Mouse (Mus musculus) layer of hippocampus, adult 8-10 months (tissue): ENCODE measurements around the gene Chrna4. TPM values are rescaled to one million over a fixed set of nuclear protein-coding genes. Genes with fewer than 3 reads are reported as not detected.

Source experiments
- DNase-seq, 2 experiments: peaks; one replicate each; pipeline ENCODE4 v3.0.0; 2022; ENCODE audit warnings: low spot score in 2 of 2
- total RNA-seq, 4 experiments: library from RNA; stranded (reverse); gene quantifications; 2 replicates each; pipeline ENCODE4 v1.2.4; 2022

The Chrna4 gene
- total RNA-seq, 4 experiments from 2014 or later = 21.1 to 28.4 (median 23.8) TPM

DNA sequence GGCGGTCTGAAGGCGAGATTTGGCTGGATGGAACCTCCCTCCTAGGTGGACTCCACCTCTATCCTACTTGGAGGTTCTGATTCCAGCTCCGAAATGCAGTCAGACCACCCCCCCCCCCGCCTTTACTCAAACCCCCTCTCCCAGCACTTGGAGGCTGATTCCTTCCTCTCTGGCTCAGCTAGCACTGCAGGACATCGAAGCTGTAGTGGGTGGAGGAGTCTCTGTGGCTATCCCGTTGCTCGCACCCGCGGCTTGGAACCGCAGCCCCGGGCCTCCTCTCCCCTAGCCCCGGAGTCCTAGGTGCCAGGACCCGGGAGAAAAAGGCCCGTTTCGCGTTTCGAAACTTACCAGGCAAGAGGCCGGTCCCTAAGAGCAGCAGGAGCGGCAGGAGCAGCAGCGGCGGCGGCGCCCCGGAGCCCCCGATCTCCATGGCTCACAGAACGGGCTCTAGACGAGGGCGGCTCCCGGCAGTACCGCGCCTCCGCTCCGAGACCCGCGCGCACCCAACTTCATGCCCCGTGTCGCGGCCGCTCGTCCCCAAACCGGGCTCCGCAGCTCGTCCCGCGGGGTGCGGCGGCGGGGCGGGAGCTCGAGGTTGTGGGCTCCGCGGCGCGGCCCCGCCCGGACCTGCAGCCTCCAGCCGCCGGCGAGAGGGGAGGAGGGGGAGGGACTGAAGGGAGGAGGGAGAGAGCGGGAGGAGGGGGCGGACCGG lies 4.5 kb downstream of the Chrna4 start:
- no peak for DNase-seq

GRCm38 (mm10) chr2:181036561-181036960 lies 6.8 kb downstream of the Chrna4 start:
- no peak for DNase-seq

DNA sequence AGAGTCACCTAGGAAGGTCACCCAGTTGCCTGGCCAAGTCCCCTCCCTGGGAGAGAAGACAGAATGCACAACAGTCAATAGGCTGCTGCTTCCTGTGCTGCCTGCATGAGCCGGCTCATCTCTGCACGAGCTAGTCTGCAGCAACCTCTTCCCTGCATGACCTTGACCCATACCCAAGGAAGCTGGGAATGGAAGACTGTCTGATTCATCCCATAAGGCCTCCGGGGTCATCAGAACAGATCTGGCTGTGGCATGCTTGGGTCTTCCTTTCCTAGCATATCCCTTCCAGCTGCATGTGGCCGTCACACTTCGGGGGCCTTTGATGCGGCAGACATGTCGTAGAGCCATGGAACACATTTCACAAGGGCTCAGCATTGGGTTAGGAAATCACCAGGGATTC lies 8.2 kb downstream of the Chrna4 start:
- DNase-seq = no peak

DNA sequence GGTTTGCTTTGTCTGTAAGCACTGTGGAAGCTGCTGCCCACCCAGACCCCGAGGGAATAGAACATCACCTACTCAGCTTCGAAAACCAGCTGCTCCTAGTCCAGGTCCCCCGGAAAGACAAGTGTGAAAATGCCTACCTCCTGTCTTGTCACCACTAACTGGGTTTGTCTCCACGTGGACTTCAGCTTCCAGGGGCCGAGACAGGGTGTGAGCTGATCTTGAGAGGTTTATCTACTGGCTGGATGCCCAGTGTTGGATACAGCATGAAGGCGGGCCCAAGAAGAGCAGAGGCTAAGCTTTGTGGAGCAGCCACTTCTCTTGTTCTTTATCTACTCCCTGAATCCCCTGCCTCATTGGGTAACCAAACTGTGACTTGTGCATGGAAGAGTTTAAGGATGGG lies 10.0 kb downstream of the Chrna4 start:
- DNase-seq = no peak

DNA sequence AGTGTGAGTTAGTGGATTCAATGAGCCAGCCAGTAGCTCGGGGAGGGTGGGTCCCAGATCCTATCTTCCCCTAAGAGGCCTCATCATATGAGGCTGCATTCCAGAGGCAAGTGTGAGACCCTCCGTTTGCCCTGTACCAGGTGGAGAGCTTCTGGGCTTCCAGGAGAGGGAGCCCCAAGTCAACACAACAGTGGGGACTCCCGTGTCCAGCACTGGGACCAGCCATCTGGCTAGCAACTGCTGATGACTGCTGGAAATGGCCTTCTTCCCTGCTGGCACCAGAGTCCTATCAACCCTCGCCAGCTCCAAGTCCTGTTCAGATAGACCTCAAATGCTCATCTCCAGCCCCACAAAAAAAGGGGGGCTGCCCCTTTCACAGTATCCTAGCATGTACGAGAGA lies 10.9 kb downstream of the Chrna4 start:
- DNase-seq = no peak

GRCm38 (mm10) chr2:181031406-181031934 lies 11.9 kb downstream of the Chrna4 start:
- DNase-seq = peak in 1 of 2 experiments; percentile 13

- no peak for DNase-seq
Observed at GRCm38 (mm10) chr2:181008339-181008738, 35.0 kb downstream of the Chrna4 start.

- no peak for DNase-seq
Observed at GRCm38 (mm10) chr2:181007054-181007453, 36.3 kb downstream of the Chrna4 start.

DNA sequence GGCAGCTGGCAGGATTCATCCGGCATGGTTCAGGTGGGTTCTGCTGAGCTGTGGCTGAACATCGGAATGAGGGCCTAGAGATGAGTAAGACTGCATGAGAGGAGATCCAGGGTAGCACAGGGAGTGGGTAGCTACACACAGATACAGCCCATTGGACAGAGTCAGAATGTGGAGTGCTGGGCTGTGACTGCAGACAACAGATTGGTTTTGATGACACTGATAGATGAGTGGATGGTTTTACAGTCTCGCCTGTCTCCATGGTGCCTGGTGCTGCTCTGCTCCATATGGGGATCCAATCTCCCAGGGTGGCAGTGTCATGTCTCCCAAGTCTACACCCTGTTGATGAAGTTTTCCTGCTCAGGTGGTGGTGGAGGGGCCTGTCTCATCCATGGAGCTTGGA lies 46.4 kb downstream of the Chrna4 start:
- peak in 1 of 2 experiments; percentile 30 for DNase-seq

DNA sequence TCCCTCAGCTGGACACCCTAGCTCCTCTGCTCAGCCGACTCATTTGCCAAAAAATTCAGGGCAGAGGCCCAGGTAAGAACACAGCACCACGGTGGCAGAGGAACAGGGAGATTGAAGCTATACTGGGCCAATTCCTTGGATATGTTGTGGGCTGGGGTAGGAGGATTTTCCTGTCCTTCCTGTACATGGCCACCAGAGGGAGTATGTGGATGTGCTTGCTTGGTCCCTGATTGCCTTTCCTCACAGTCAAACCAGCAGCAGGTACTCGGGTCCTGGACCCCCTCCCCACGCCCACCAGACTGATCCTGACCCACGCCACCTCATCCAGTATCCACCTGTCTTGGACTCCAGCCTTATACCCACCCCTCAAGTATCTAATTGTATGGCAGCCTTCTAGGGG lies 46.9 kb downstream of the Chrna4 start:
- peak; percentile 52 to 66 for DNase-seq

- DNase-seq = no peak
Observed at GRCm38 (mm10) chr2:180995457-180995856, 47.9 kb downstream of the Chrna4 start.

DNA sequence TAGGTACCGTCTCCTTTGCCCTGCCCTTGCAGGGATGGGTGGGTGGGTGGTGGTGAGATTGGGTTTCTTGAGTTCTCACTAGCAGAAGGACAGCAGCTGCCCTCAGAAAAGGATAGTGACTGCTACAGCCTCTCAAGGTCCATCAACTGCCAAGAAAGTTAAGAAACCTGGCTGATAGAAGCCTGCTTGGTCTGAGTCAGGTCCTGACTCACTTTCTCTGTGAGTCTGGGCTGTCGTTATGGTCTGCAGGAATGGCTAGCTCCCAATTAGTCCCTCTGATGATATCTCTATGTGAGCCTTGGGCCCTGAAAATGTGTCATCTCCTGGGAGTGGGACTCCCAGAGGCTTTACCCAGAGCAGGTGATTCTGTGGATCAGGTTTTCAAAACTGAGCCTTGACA lies 49.0 kb downstream of the Chrna4 start:
- DNase-seq = no peak

DNA sequence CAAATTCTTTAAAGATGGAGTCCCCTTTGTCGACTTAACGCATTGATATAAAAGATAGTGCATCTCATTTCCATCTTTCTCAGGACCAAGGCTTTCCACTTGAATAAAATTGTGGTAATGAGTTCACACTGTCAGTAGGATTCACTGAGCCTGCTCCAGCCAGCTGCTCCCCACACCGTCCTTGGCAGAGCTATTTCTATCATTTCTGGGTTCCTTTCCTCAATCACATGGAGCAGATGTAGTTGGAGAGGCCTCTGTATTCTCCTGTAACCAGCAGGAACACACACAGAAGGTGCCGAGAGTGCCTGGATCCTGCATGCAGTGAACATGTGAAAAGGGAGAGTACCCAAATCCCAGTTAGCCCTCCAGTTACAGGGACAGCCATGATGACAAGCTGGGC lies 53.0 kb downstream of the Chrna4 start:
- no peak for DNase-seq

DNA sequence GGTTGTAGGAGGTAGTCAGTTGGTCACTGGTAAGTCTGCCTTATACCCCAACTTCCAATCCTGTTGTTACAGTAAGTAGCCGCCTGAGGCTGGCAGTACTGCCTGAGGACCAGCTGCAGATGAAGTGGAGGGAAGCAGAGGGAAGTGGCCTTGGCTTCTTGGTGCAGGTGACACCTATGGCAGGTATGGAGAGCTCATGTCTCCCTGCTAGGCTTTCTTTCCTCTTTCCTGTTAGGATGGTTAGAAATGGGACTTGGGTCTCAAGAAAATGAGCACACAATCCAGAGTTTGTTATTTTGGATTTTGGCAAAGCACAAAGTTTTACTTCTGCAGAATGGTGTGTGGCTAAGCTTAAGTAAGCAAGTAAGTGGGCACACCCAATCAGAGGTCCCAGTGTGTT lies 54.4 kb downstream of the Chrna4 start:
- no peak for DNase-seq

GRCm38 (mm10) chr2:180988347-180988913 lies 54.9 kb downstream of the Chrna4 start:
- DNase-seq = no peak

GRCm38 (mm10) chr2:180987432-180988030 lies 55.8 kb downstream of the Chrna4 start:
- no peak for DNase-seq

DNA sequence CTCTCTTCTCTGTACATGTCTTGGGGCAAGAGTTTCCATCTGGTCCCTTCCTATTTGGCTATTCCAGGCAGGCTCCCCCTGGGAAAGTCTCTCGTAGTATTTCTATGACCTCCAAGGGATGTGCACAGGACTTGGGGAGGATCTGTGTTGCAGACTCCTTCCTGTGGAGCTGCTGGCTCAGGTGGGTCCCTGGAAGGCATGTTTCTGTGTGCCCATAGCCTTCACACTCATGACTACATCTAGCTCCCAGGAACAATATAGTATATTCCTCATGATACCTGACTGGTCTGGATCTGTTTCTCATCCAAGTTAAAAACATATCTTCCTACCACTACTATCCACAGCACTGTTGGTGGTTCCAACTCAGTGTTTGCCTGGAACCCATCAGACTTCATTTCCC lies 56.3 kb downstream of the Chrna4 start:
- no peak for DNase-seq

DNA sequence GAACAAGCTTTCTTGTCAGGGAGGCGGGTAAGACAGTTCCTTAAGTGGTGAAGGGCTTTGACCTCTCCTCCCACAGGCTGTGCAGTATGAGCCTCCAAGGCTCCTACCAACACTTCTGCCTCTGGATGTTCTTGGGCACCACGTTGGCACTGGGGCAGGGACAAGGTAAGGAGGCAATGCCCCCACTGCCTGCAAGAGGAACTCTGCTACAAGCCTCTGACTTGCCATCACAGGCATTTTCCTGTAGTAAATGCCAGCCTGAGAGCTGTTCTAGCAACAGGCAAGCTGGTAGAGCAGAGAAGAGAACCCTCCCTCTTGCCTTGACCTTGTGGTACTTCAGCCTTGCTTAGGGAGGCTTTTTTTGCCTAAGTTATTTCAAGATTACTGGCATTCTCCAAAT lies 56.9 kb downstream of the Chrna4 start, which contains the start of gene Col20a1:
Gene Col20a1 (plus strand): TSS at position 87 of the 400 bp plus-strand sequence.
- DNase-seq = no peak

DNA sequence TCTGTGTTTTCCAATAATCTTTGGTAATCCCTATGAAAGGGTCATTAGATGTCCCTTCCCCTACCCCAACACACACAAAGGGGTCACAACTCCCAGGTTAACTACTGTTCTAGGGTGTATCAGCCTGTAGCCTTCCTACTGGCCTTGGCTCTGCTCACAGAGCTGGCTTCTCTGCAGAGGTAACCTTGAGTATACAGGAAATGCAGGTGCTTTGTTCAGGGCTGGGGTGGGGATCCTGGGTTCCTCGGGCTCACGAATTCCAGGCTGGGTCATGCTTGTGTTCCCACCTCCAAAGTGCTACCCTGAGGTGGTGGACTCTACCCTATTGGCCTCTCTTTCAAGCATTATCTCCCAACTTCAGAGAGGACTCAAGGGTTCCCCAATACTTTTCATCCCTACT lies 57.7 kb downstream of the Chrna4 start:
- DNase-seq = no peak

- no peak for DNase-seq
Observed at GRCm38 (mm10) chr2:180981133-180981532, 62.2 kb downstream of the Chrna4 start.
